Mouse (Mus musculus) midbrain, embryonic 14.5 days (tissue): ENCODE data around the gene Snx9. TPM values are rescaled to one million over a fixed set of nuclear protein-coding genes. Genes with fewer than 3 reads are reported as not detected.

ENCODE experiments used
- ATAC-seq: fragments of 200-750 bp; cut with Nextera tagmentation; 2 replicates; pipeline ENCODE4 v1.8.0; 2017; ENCODE audit warnings: moderate number of reproducible peaks, moderate library complexity; ENCODE audit not compliant: low FRiP score, low TSS enrichment
- DNase-seq: peaks from one replicate; pipeline ENCODE4 v3.0.0-alpha.2; 2015
- H3K27ac ChIP-seq: fragments of 300-500 bp; sonication (generic); replicated peaks from 2 replicates; pipeline ENCODE4 v1.5.1; 2014; ENCODE audit warnings: mild to moderate bottlenecking, low read depth, low read length, moderate library complexity
- H3K27me3 ChIP-seq: fragments of 300-500 bp; sonication (generic); 2 replicates; pipeline ENCODE4 v1.6.1; 2014; ENCODE audit warnings: low read length, control low read depth, mixed read lengths; ENCODE audit not compliant: control insufficient read depth, insufficient read depth
- H3K36me3 ChIP-seq: fragments of 300-500 bp; sonication (generic); 2 replicates; pipeline ENCODE4 v1.6.1; 2014; ENCODE audit warnings: low read length, control low read depth; ENCODE audit not compliant: control insufficient read depth, insufficient read depth
- H3K4me1 ChIP-seq: fragments of 300-500 bp; sonication (generic); 2 replicates; pipeline ENCODE4 v1.6.1; 2014; ENCODE audit warnings: mild to moderate bottlenecking, antibody characterized with exemption, low read length, control low read depth; ENCODE audit not compliant: control insufficient read depth, insufficient read depth
- H3K4me2 ChIP-seq: fragments of 300-500 bp; sonication (generic); 2 replicates; pipeline ENCODE4 v1.6.1; 2014; ENCODE audit warnings: mild to moderate bottlenecking, low read length, moderate library complexity
- H3K4me3 ChIP-seq: fragments of 300-500 bp; sonication (generic); replicated peaks from 2 replicates; pipeline ENCODE4 v1.5.1; 2014; ENCODE audit warnings: low read depth, low read length
- H3K9ac ChIP-seq: fragments of 300-500 bp; sonication (generic); replicated peaks from 2 replicates; pipeline ENCODE4 v1.6.1; 2014; ENCODE audit warnings: mild to moderate bottlenecking, low read length, moderate library complexity
- H3K9me3 ChIP-seq: fragments of 300-500 bp; sonication (generic); 2 replicates; pipeline ENCODE4 v1.6.1; 2016; ENCODE audit warnings: low read length, control low read depth, mixed read lengths; ENCODE audit not compliant: control insufficient read depth
- WGBS: fragments of 180-500 bp; shearing (Covaris S2); extraction: QIAGEN DNeasy Blood & Tissue Kit; methylation state at CpG from one replicate; pipeline ENCODE4 v1.1.7; 2014; 5-methylcytosine and 5-hydroxymethylcytosine counted together
- polyA plus RNA-seq: library from polyadenylated mRNA; unstranded; fragments of >200 nt; fragmentation: Nextera tagmentation; extraction: Ambion mirVana; gene quantifications from 2 replicates; pipeline ENCODE4 v1.2.1, GENCODE M21; 2014

The Snx9 gene
- polyA plus RNA-seq, 1 experiment from 2014 or later: 8.3 TPM

- Histone ChIP-seq H3K4me3 (no peak overlapping the region), H3K4me2 (no peak overlapping the region), H3K9ac (no peak overlapping the region), H3K27me3 (no peaks in the 10 kb centered on the region), H3K9me3 (no peaks in the 10 kb centered on the region), H3K27ac (no peak overlapping the region), H3K4me1 (no peaks in the 10 kb centered on the region), H3K36me3 (no peaks in the 10 kb centered on the region)
- no peak for DNase-seq
- no peak for ATAC-seq
- WGBS: 81% methylated on average over 3 of the region's 3 CpGs
These were observed 7.0 kb upstream of the Snx9 start for GRCm38 (mm10) chr17:5834166-5834565.

GRCm38 (mm10) chr17:5834798-5835328 lies 6.3 kb upstream of the Snx9 start:
- H3K4me1 ChIP-seq: no peaks in the 10 kb centered on the region
- no peak overlapping the region for H3K9ac ChIP-seq
- ATAC-seq: no peak
- no peaks in the 10 kb centered on the region for H3K27me3 ChIP-seq
- no peak overlapping the region for H3K4me2 ChIP-seq
- H3K9me3 ChIP-seq: no peaks in the 10 kb centered on the region
- WGBS: 87% methylated on average over 3 of the region's 3 CpGs
- H3K4me3 ChIP-seq: no peak overlapping the region
- H3K27ac ChIP-seq: no peak overlapping the region
- H3K36me3 ChIP-seq: no peaks in the 10 kb centered on the region
- no peak for DNase-seq

DNA sequence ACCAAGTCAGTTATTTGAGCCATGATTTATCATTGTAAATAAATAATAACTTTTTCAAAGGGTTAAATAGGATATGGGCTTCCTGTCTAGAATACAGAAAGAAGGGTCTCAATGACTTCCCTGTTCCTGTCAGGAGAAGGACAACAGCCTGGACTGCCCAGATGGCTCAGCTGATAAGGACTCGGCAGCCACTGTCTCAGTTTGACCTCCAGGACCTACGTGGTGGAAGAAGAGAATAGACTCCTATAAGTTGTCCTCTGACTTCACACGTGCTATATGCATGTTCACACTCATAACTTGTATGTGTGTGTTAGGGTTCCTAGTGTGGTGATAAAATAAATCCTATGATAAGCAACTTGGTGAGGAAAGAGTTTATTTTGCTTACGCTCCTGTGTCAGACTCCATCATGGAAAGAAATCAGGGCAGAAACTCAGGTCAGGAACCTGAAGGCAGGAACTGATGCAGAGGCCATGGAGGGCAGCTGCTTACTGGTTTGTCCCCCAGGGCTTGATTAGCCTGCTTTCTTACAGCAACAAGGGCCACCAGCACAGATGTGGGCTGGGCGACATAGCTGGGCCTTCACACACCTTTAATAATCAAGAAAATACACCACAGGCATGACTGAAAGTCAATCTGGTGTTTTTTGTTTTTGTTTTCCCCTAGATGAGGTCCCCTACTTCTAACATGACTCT lies 1.4 kb upstream of the Snx9 start:
- DNase-seq (no peak), ATAC-seq (no peak)
- WGBS: 86% methylated on average over 5 of the region's 5 CpGs
- no peaks in the 10 kb centered on the region for H3K27me3 ChIP-seq
- H3K9ac ChIP-seq: no peak overlapping the region
- no peak overlapping the region for H3K27ac ChIP-seq
- H3K36me3 ChIP-seq: no peaks in the 10 kb centered on the region
- peaks cover 6% of the 10 kb centered on the region; the same call in 1 of the 2 replicates for H3K4me1 ChIP-seq
- no peak overlapping the region for H3K4me2 ChIP-seq
- no peak overlapping the region for H3K4me3 ChIP-seq
- no peaks in the 10 kb centered on the region for H3K9me3 ChIP-seq

DNA sequence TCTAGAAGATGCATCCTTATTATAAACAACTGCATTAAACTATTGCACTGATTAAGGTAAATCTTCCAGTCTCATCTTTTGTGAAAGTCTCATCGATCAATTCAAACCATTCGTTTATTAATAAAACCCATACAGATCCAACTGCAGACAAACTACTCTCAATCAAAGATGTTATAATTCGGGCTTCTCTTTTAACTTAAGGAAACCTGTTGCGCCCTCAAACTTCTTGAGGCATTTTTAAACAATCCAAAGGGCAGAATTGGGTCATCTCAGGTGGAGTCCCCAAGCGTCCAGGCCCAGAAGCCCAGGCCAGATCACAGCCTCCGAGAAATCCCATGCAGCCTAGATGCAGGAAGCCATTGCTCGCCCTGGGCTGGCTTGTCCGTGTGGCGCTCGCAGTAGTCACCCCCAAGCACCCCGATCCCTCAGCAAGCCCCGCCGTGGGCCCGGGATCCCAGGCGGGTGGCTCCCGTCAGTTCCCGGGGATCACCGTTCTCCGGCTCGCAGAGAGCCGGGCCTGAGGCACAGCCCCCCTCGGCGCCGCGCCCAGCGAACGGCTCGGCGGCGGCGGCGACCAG lies 490 bp upstream of the Snx9 start:
- Histone ChIP-seq H3K9me3 (no peaks in the 10 kb centered on the region), H3K4me2 (peak overlapping the region; percentile 74), H3K36me3 (no peaks in the 10 kb centered on the region), H3K9ac (peak overlapping the region; percentile 88), H3K4me1 (peaks cover 6% of the 10 kb centered on the region; the same call in 1 of the 2 replicates), H3K27me3 (no peaks in the 10 kb centered on the region), H3K27ac (peak overlapping the region; percentile 93), H3K4me3 (peak overlapping the region; percentile 78)
- peak; percentile 64 for ATAC-seq
- WGBS: 5% methylated on average over 32 of the region's 32 CpGs
- peak; percentile 68 for DNase-seq

GRCm38 (mm10) chr17:5841943-5842273 lies 779 bp downstream of the Snx9 start:
- DNase-seq (no peak), ATAC-seq (no peak)
- WGBS: 0% methylated on average over 7 of the region's 7 CpGs
- Histone ChIP-seq H3K9me3 (no peaks in the 10 kb centered on the region), H3K36me3 (no peaks in the 10 kb centered on the region), H3K27ac (peak overlapping the region; percentile 93), H3K4me1 (peaks cover 6% of the 10 kb centered on the region; the same call in 1 of the 2 replicates), H3K9ac (peak overlapping the region; percentile 88), H3K4me2 (peak overlapping the region; percentile 74), H3K27me3 (no peaks in the 10 kb centered on the region), H3K4me3 (peak overlapping the region; percentile 78)

DNA sequence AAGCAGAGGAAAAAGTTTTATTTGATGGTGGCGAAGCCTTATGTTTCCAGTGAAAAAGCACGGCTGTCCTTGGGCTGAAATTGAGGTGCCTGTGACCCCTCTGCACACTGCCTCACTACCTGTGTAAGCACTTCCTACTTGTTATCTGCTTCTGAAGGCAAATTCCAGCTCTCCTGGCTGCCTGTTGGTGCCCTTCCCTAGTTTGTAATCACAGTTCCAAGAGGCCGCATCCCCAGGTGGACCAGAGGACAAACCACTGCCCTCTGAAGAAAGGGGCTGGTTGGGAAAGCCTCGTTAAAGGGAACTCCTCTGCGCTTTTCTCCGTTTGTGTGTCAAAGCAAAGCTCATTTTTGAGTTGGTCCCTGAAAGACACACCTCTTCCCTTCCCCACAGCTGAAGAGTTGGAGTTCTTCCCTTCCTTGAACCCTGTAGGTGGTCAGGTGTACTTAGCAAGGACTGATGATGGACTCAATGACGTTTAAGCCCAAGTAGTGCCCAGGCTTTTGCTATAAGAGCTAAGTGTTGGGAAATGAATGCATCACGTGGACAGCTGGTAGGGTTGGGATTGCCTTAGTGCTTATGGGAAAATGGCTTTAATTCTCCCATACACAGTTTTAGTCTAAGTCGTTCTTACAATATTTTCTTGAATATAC lies 2.0 kb downstream of the Snx9 start:
- 77% methylated on average over 9 of the region's 9 CpGs for WGBS
- H3K4me2 ChIP-seq: no peak overlapping the region

DNA sequence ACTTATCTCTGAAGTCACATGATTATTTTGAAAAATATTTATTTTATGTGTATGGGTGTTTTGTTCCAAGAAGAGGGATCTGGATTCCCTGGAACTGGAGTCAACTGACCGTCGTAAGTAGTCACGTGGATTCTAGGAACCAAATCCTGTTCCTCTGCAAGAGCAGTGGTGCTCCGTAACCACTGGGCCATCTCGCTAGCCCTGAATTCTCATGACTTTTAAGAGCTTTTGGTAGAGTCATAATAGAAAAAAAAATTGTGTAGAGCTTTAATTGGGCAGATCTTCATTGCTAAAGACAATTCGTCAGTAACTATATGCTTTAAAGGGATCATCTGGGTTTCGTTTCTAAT lies 2.5 kb downstream of the Snx9 start:
- Histone ChIP-seq H3K4me1 (peaks cover 6% of the 10 kb centered on the region; the same call in 1 of the 2 replicates), H3K4me3 (no peak overlapping the region), H3K27me3 (no peaks in the 10 kb centered on the region), H3K4me2 (no peak overlapping the region), H3K9ac (no peak overlapping the region), H3K9me3 (no peaks in the 10 kb centered on the region), H3K36me3 (no peaks in the 10 kb centered on the region), H3K27ac (no peak overlapping the region)
- 94% methylated on average over 7 of the region's 7 CpGs for WGBS
- no peak for ATAC-seq
- no peak for DNase-seq

More for the DNA sequence above, 2.0 kb downstream of the Snx9 start:
- DNase-seq: no peak
- ATAC-seq: no peak
- Histone ChIP-seq H3K4me3 (no peak overlapping the region), H3K9me3 (no peaks in the 10 kb centered on the region), H3K9ac (no peak overlapping the region), H3K4me1 (peaks cover 6% of the 10 kb centered on the region; the same call in 1 of the 2 replicates), H3K27ac (no peak overlapping the region), H3K36me3 (no peaks in the 10 kb centered on the region), H3K27me3 (no peaks in the 10 kb centered on the region)

DNA sequence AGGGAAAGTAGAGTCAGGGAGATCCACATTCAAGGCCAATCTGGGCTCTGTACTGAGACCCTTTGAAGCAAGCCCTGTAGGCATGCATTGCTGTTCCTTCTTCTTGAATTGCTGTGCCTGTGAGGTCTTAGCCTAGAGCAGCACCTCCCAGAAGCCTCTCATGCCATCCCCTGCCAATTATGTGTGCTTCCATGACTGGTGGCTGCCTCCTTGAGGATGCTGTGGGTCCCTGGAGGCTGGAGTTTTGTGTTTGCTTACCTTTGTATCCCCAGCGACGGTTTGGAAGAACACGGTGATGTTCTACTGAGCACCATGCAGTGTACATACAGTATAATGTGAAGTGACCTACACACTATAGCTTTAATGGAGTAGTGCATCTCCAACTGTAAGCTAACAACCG lies 4.2 kb downstream of the Snx9 start:
- H3K4me3 ChIP-seq: no peak overlapping the region
- H3K27me3 ChIP-seq: no peaks in the 10 kb centered on the region
- no peak overlapping the region for H3K4me2 ChIP-seq
- H3K36me3 ChIP-seq: no peaks in the 10 kb centered on the region
- no peak overlapping the region for H3K9ac ChIP-seq
- DNase-seq (no peak), ATAC-seq (no peak)
- no peak overlapping the region for H3K27ac ChIP-seq
- WGBS: 77% methylated on average over 4 of the region's 4 CpGs
- H3K9me3 ChIP-seq: no peaks in the 10 kb centered on the region
- H3K4me1 ChIP-seq: peaks cover 13% of the 10 kb centered on the region
